Mouse (Mus musculus) heart, adult 2 months (tissue): ENCODE measurements at regions not wholly inside any gene's neighbourhood (a gene's known extent, or its start where the extent isn't known, plus 50 kb on each side); places are given as distances from the start of the nearest gene placed in this dataset.

Experiments used
- CTCF ChIP-seq: fragments of 200-600 bp; IDR thresholded peaks from 2 replicates; pipeline ENCODE4 v1.8.1; 2022; ENCODE audit warnings: antibody characterized with exemption, mild to moderate bottlenecking, moderate library complexity
- EP300 ChIP-seq: fragments of 200-500 bp; IDR thresholded peaks from 2 replicates; pipeline ENCODE4 v1.6.1; 2011; ENCODE audit warnings: low read depth, low read length, control low read depth; ENCODE audit not compliant: insufficient read depth
- POLR2A ChIP-seq: fragments of 200-500 bp; IDR thresholded peaks from 2 replicates; pipeline ENCODE4 v1.6.1; 2011; ENCODE audit warnings: mild to moderate bottlenecking, low read depth, low read length, control low read depth; ENCODE audit not compliant: insufficient read depth

- no peak for TF ChIP-seq CTCF
- no peak for TF ChIP-seq POLR2A
- no peak for TF ChIP-seq EP300
These were observed 89.7 kb upstream of the Fam49a start for GRCm38 (mm10) chr12:12172087-12172823.
